Mouse (Mus musculus): Measurements from ENCODE around the gene Rmnd1.

- TF ChIP-seq GATA1 (IDR thresholded peaks at IDR 0.05; ENCODE audit: low read length) (no peak), TAL1 (IDR thresholded peaks at IDR 0.05; ENCODE audit: low read length) (no peak)
Observed at GRCm38 (mm10) chr10:4390550-4390949, 41.6 kb downstream of the Rmnd1 start.

Data from erythroblast, embryonic 14.5 days (primary cell).